Mouse (Mus musculus): ENCODE data around the gene Ets1. TPM values are rescaled to one million over a fixed set of nuclear protein-coding genes. Genes with fewer than 3 reads are reported as not detected.
A peak's percentile ranks its signal among the peaks of the same experiment; 100 is the strongest.

Ets1 gene
- polyA plus RNA-seq, 1 experiment from 2014 or later: 24.3 TPM

- no peak overlapping the region for H3K27ac ChIP-seq
- H3K9me3 ChIP-seq: no peaks in the 10 kb centered on the region
- no peak overlapping the region for H3K4me2 ChIP-seq
- no peak for ATAC-seq (ENCODE audit: low FRiP score)
- no peak overlapping the region for H3K9ac ChIP-seq
- H3K27me3 ChIP-seq: no peaks in the 10 kb centered on the region
- H3K36me3 ChIP-seq: no peaks in the 10 kb centered on the region
- no peak overlapping the region for H3K4me3 ChIP-seq
- H3K4me1 ChIP-seq (replicated peaks): no peaks in the 10 kb centered on the region
- WGBS: 90% methylated on average over 1 of the region's 1 CpGs
Measured at GRCm38 (mm10) chr9:32654305-32654704, 18.3 kb downstream of the Ets1 start.

- WGBS: 64% methylated on average over 5 of the region's 5 CpGs
Measured at GRCm38 (mm10) chr9:32656351-32656844, 20.4 kb downstream of the Ets1 start.

GRCm38 (mm10) chr9:32657124-32657523, 21.1 kb downstream of the Ets1 start:
- Histone ChIP-seq H3K27ac (no peak overlapping the region), H3K9me3 (no peaks in the 10 kb centered on the region), H3K4me1 (replicated peaks) (no peaks in the 10 kb centered on the region), H3K4me3 (no peak overlapping the region), H3K4me2 (no peak overlapping the region), H3K27me3 (peaks cover 2% of the 10 kb centered on the region; the same call in 1 of the 2 replicates), H3K9ac (no peak overlapping the region), H3K36me3 (no peaks in the 10 kb centered on the region)
- no peak for ATAC-seq (ENCODE audit: low FRiP score)
- 75% methylated on average over 2 of the region's 2 CpGs for WGBS

More at GRCm38 (mm10) chr9:32656351-32656844, 20.4 kb downstream of the Ets1 start:
- Histone ChIP-seq H3K9ac (no peak overlapping the region), H3K27me3 (no peaks in the 10 kb centered on the region), H3K27ac (no peak overlapping the region), H3K4me2 (no peak overlapping the region), H3K9me3 (no peaks in the 10 kb centered on the region), H3K36me3 (no peaks in the 10 kb centered on the region), H3K4me3 (no peak overlapping the region), H3K4me1 (replicated peaks) (no peaks in the 10 kb centered on the region)
- no peak for ATAC-seq (ENCODE audit: low FRiP score)

GRCm38 (mm10) chr9:32660406-32660960, 24.5 kb downstream of the Ets1 start:
- no peaks in the 10 kb centered on the region for H3K4me1 ChIP-seq (replicated peaks)
- 91% methylated on average over 2 of the region's 2 CpGs for WGBS
- ATAC-seq (ENCODE audit: low FRiP score): no peak
- no peak overlapping the region for H3K27ac ChIP-seq
- peaks cover 10% of the 10 kb centered on the region for H3K27me3 ChIP-seq
- no peak overlapping the region for H3K4me3 ChIP-seq
- H3K9ac ChIP-seq: no peak overlapping the region
- H3K36me3 ChIP-seq: no peaks in the 10 kb centered on the region
- H3K9me3 ChIP-seq: no peaks in the 10 kb centered on the region
- H3K4me2 ChIP-seq: no peak overlapping the region

- no peak overlapping the region for H3K9ac ChIP-seq
- no peaks in the 10 kb centered on the region for H3K4me1 ChIP-seq (replicated peaks)
- no peak overlapping the region for H3K4me3 ChIP-seq
- no peak overlapping the region for H3K27ac ChIP-seq
- no peak overlapping the region for H3K4me2 ChIP-seq
- peaks cover 15% of the 10 kb centered on the region for H3K27me3 ChIP-seq
- WGBS: 89% methylated on average over 8 of the region's 8 CpGs
- H3K9me3 ChIP-seq: no peaks in the 10 kb centered on the region
- H3K36me3 ChIP-seq: no peaks in the 10 kb centered on the region
- ATAC-seq (ENCODE audit: low FRiP score): no peak
Measured at GRCm38 (mm10) chr9:32661071-32661470, 25.1 kb downstream of the Ets1 start.

- no peaks in the 10 kb centered on the region for H3K4me1 ChIP-seq (replicated peaks)
- no peak overlapping the region for H3K4me2 ChIP-seq
- no peaks in the 10 kb centered on the region for H3K9me3 ChIP-seq
- H3K9ac ChIP-seq: no peak overlapping the region
- H3K27ac ChIP-seq: no peak overlapping the region
- no peaks in the 10 kb centered on the region for H3K36me3 ChIP-seq
- H3K27me3 ChIP-seq: peaks cover 19% of the 10 kb centered on the region
- H3K4me3 ChIP-seq: no peak overlapping the region
- ATAC-seq (ENCODE audit: low FRiP score): no peak
- WGBS: 80% methylated on average over 4 of the region's 4 CpGs
Measured at GRCm38 (mm10) chr9:32661561-32661960, 25.5 kb downstream of the Ets1 start.

- H3K27me3 ChIP-seq: peaks cover 67% of the 10 kb centered on the region
- no peaks in the 10 kb centered on the region for H3K9me3 ChIP-seq
- no peak overlapping the region for H3K4me3 ChIP-seq
- H3K4me1 ChIP-seq (replicated peaks): peaks cover 18% of the 10 kb centered on the region
- H3K36me3 ChIP-seq: no peaks in the 10 kb centered on the region
- no peak overlapping the region for H3K4me2 ChIP-seq
- H3K9ac ChIP-seq: no peak overlapping the region
- 71% methylated on average over 11 of the region's 11 CpGs for WGBS
- H3K27ac ChIP-seq: no peak overlapping the region
- no peak for ATAC-seq (ENCODE audit: low FRiP score)
Measured at GRCm38 (mm10) chr9:32666611-32667517, 30.8 kb downstream of the Ets1 start.

- ATAC-seq (ENCODE audit: low FRiP score): no peak
- peaks cover 25% of the 10 kb centered on the region for H3K4me1 ChIP-seq (replicated peaks)
- no peak overlapping the region for H3K9ac ChIP-seq
- H3K36me3 ChIP-seq: no peaks in the 10 kb centered on the region
- WGBS: 9% methylated on average over 7 of the region's 7 CpGs
- H3K27me3 ChIP-seq: peaks cover 69% of the 10 kb centered on the region
- H3K9me3 ChIP-seq: no peaks in the 10 kb centered on the region
- H3K4me3 ChIP-seq: no peak overlapping the region
- H3K4me2 ChIP-seq: no peak overlapping the region
- no peak overlapping the region for H3K27ac ChIP-seq
Measured at GRCm38 (mm10) chr9:32667518-32667908, 31.5 kb downstream of the Ets1 start.

GRCm38 (mm10) chr9:32668075-32668673, 32.2 kb downstream of the Ets1 start:
- Histone ChIP-seq H3K9ac (no peak overlapping the region), H3K4me3 (no peak overlapping the region), H3K27ac (no peak overlapping the region), H3K4me2 (no peak overlapping the region), H3K9me3 (no peaks in the 10 kb centered on the region), H3K4me1 (replicated peaks) (peaks cover 30% of the 10 kb centered on the region), H3K27me3 (peaks cover 75% of the 10 kb centered on the region), H3K36me3 (no peaks in the 10 kb centered on the region)
- 0 out of 2 replicates have a peak, but pooled peaks have one; percentile 33 for ATAC-seq (ENCODE audit: low FRiP score)
- 55% methylated on average over 9 of the region's 9 CpGs for WGBS

GRCm38 (mm10) chr9:32669397-32669796, 33.4 kb downstream of the Ets1 start:
- H3K9me3 ChIP-seq: no peaks in the 10 kb centered on the region
- H3K9ac ChIP-seq: no peak overlapping the region
- no peak overlapping the region for H3K4me3 ChIP-seq
- peaks cover 86% of the 10 kb centered on the region for H3K27me3 ChIP-seq
- no peak overlapping the region for H3K4me2 ChIP-seq
- H3K36me3 ChIP-seq: no peaks in the 10 kb centered on the region
- H3K27ac ChIP-seq: no peak overlapping the region
- ATAC-seq (ENCODE audit: low FRiP score): no peak
- WGBS: 78% methylated on average over 2 of the region's 2 CpGs
- H3K4me1 ChIP-seq (replicated peaks): peaks cover 30% of the 10 kb centered on the region

- Histone ChIP-seq H3K4me2 (peak overlapping the region; percentile 64), H3K27ac (0 out of 2 replicates have a peak overlapping the region, but pooled peaks have one; percentile 12), H3K27me3 (peaks cover 90% of the 10 kb centered on the region), H3K9me3 (no peaks in the 10 kb centered on the region), H3K36me3 (no peaks in the 10 kb centered on the region), H3K9ac (peak overlapping the region; percentile 56; the same call in 1 of the 2 replicates), H3K4me3 (peak overlapping the region; percentile 36), H3K4me1 (replicated peaks) (peaks cover 43% of the 10 kb centered on the region)
- WGBS: 1% methylated on average over 35 of the region's 35 CpGs
- ATAC-seq (ENCODE audit: low FRiP score): peak; percentile 53
Measured at GRCm38 (mm10) chr9:32671970-32672859, 36.2 kb downstream of the Ets1 start.

All from hindbrain, embryonic 13.5 days (tissue).